Mouse (Mus musculus) heart, embryonic 14.5 days (tissue): ENCODE measurements around the gene Olfr199. TPM values are rescaled to one million over a fixed set of nuclear protein-coding genes. Genes with fewer than 3 reads are reported as not detected.
"Not testable (repeated sequence)": the region's sequence is repeated elsewhere in the genome, so short reads cannot be mapped to it uniquely, and the experiment has no call there.

Experiments
- ATAC-seq: fragments of 200-750 bp; cut with Nextera tagmentation; 2 replicates; pipeline ENCODE4 v1.8.0; 2017; ENCODE audit warnings: low read depth, moderate TSS enrichment; ENCODE audit not compliant: insufficient number of reproducible peaks, insufficient read depth, low FRiP score
- H3K27ac ChIP-seq, 2 experiments: fragments of 200-500 bp in 1 of 2; fragments of 300-500 bp in 1 of 2; sonication (generic) in 1 of 2; replicated peaks in 1 of 2; 2 replicates each; pipeline ENCODE4 v1.5.1; 2012 to 2014; ENCODE audit warnings: low read depth in 2 of 2, low read length in 2 of 2, control low read depth in 1 of 2, mild to moderate bottlenecking in 1 of 2, mixed read lengths in 1 of 2; ENCODE audit not compliant: control insufficient read depth in 1 of 2, insufficient read depth in 1 of 2
- H3K27me3 ChIP-seq: fragments of 300-500 bp; sonication (generic); 2 replicates; pipeline ENCODE4 v1.6.1; 2014; ENCODE audit warnings: mild to moderate bottlenecking, low read length, control low read depth; ENCODE audit not compliant: control insufficient read depth, insufficient read depth
- H3K36me3 ChIP-seq: fragments of 300-500 bp; sonication (generic); 2 replicates; pipeline ENCODE4 v1.6.1; 2014; ENCODE audit warnings: mild to moderate bottlenecking, control low read depth, low read length, mixed read lengths; ENCODE audit not compliant: control insufficient read depth, insufficient read depth
- H3K4me1 ChIP-seq, 2 experiments: fragments of 200-500 bp in 1 of 2; fragments of 300-500 bp in 1 of 2; sonication (generic) in 1 of 2; 2 replicates each; pipeline ENCODE4 v1.6.1; 2012 to 2014; ENCODE audit warnings: low read length in 2 of 2, control low read depth in 1 of 2, mixed read lengths in 1 of 2; ENCODE audit not compliant: control insufficient read depth in 2 of 2, insufficient read depth in 2 of 2
- H3K4me2 ChIP-seq: fragments of 300-500 bp; sonication (generic); 2 replicates; pipeline ENCODE4 v1.6.1; 2014; ENCODE audit warnings: mild to moderate bottlenecking, low read length
- H3K4me3 ChIP-seq, 2 experiments: fragments of 200-500 bp in 1 of 2; fragments of 300-500 bp in 1 of 2; sonication (generic) in 1 of 2; 2 replicates each; pipeline ENCODE4 v1.5.1; 2012 to 2014; ENCODE audit warnings: low read length in 2 of 2, mild to moderate bottlenecking in 2 of 2, control low read depth in 1 of 2, low read depth in 1 of 2, moderate library complexity in 1 of 2; ENCODE audit not compliant: control insufficient read depth in 1 of 2, insufficient read depth in 1 of 2
- H3K9ac ChIP-seq: fragments of 300-500 bp; sonication (generic); 2 replicates; pipeline ENCODE4 v1.6.1; 2014; ENCODE audit warnings: mild to moderate bottlenecking, low read length
- H3K9me3 ChIP-seq: fragments of 300-500 bp; sonication (generic); 2 replicates; pipeline ENCODE4 v1.6.1; 2016; ENCODE audit warnings: low read length, control low read depth; ENCODE audit not compliant: control insufficient read depth
- WGBS: fragments of 180-500 bp; shearing (Covaris S2); extraction: QIAGEN DNeasy Blood & Tissue Kit; methylation state at CpG from one replicate; pipeline ENCODE4 v1.1.7; 2014; 5-methylcytosine and 5-hydroxymethylcytosine counted together
- polyA plus RNA-seq: library from polyadenylated mRNA; unstranded; fragments of >200 nt; fragmentation: Nextera tagmentation; extraction: Ambion mirVana; gene quantifications from 2 replicates; pipeline ENCODE4 v1.2.1, GENCODE M21; 2014

The Olfr199 gene
- not detected in 2 replicates for polyA plus RNA-seq

GRCm38 (mm10) chr16:59219667-59220066 lies at the start of gene Olfr199:
Olfr199 (minus strand) TSS chr16:59219767.
- not testable (repeated sequence) for H3K36me3 ChIP-seq, H3K9ac ChIP-seq, H3K4me2 ChIP-seq, H3K9me3 ChIP-seq, H3K27ac ChIP-seq, H3K4me1 ChIP-seq, ATAC-seq, H3K4me3 ChIP-seq, H3K27me3 ChIP-seq
- 51% methylated on average over 1 of the region's 1 CpGs for WGBS

GRCm38 (mm10) chr16:59269097-59269496 lies 49.5 kb upstream of the Olfr199 start:
- not testable (repeated sequence) for H3K27me3 ChIP-seq, H3K36me3 ChIP-seq, H3K9me3 ChIP-seq, H3K27ac ChIP-seq, H3K4me1 ChIP-seq, H3K4me3 ChIP-seq, ATAC-seq, H3K9ac ChIP-seq, H3K4me2 ChIP-seq
- 64% methylated on average over 4 of the region's 4 CpGs for WGBS

GRCm38 (mm10) chr16:59249684-59250083 lies 30.1 kb upstream of the Olfr199 start:
- Histone ChIP-seq H3K9me3 (peaks cover 3% of the 10 kb centered on the region; the same call in 1 of the 2 replicates), H3K9ac (no peak overlapping the region), H3K4me3 (no peak overlapping the region), H3K27ac (no peak overlapping the region), H3K4me2 (no peak overlapping the region), H3K4me1 (no peaks in the 10 kb centered on the region), H3K27me3 (no peaks in the 10 kb centered on the region), H3K36me3 (no peaks in the 10 kb centered on the region)
- ATAC-seq: no peak
- 76% methylated on average over 17 of the region's 17 CpGs for WGBS

- not testable (repeated sequence) for H3K9me3 ChIP-seq, H3K27ac ChIP-seq, H3K4me2 ChIP-seq, H3K4me3 ChIP-seq, H3K36me3 ChIP-seq, H3K9ac ChIP-seq, ATAC-seq, H3K27me3 ChIP-seq, H3K4me1 ChIP-seq
- WGBS: 55% methylated on average over 3 of the region's 3 CpGs
Measured at GRCm38 (mm10) chr16:59217861-59218260, 1.7 kb downstream of the Olfr199 start.

DNA sequence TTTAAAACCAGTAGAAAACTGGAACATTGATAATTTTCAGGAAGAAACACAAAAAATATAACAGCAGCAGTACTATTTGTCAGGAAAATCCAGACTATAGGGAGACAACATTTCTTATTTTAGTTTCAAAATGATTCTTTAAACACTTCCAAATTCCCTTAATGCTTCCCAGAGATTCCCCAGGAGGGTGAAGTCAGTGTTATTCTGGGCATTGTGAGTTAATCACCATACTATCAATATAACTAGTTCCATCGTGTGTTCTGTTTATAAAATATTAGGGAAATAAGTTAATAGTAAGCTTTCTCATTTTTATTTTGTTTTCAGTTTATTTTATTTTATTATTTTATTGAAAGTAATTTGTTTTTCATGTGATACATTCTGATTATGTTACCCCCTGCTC lies 16.1 kb downstream of the Olfr199 start, which contains the start of gene Olfr198:
TSS of gene Olfr198 (minus strand) at position 101 of the 400 bp plus-strand sequence.
- not testable (repeated sequence) for H3K9ac ChIP-seq, H3K4me2 ChIP-seq, ATAC-seq, H3K4me1 ChIP-seq, H3K4me3 ChIP-seq, H3K36me3 ChIP-seq, H3K27ac ChIP-seq, H3K27me3 ChIP-seq, H3K9me3 ChIP-seq
- WGBS: 40% methylated on average over 1 of the region's 1 CpGs

- WGBS: 63% methylated on average over 3 of the region's 3 CpGs
- H3K4me2 ChIP-seq: no peak within 1 kb of the TSS
- no peak within 1 kb of the TSS for H3K4me3 ChIP-seq
Measured at GRCm38 (mm10) chr16:59170354-59170753, 49.2 kb downstream of the Olfr199 start, which contains the start of gene Olfr196. Olfr196 (minus strand) TSS chr16:59170454.

More at GRCm38 (mm10) chr16:59170354-59170753, 49.2 kb downstream of the Olfr199 start, which contains the start of gene Olfr196:
- Histone ChIP-seq H3K27ac (no peak within 1 kb of the TSS), H3K27me3 (no peaks in the 10 kb centered on the region), H3K9me3 (peaks cover 6% of the 10 kb centered on the region), H3K36me3 (no peaks in the 10 kb centered on the region), H3K9ac (no peak within 1 kb of the TSS), H3K4me1 (no peaks in the 10 kb centered on the region)
- ATAC-seq: no peak

Other genes with a start within 250 kb of the Olfr199 start
- not detected in 2 replicates for gene Olfr183, start 224.4 kb downstream of the Olfr199 start, polyA plus RNA-seq
- gene Olfr186, start 189.5 kb downstream of the Olfr199 start, polyA plus RNA-seq: not detected in 2 replicates
- not detected in 2 replicates for gene Olfr187, start 180.0 kb downstream of the Olfr199 start, polyA plus RNA-seq
- not detected in 2 replicates for gene Olfr190, start 141.8 kb downstream of the Olfr199 start, polyA plus RNA-seq
- gene Olfr191, start 129.9 kb downstream of the Olfr199 start, polyA plus RNA-seq: not detected in 2 replicates
- gene Olfr193, start 107.9 kb downstream of the Olfr199 start, polyA plus RNA-seq: not detected in 2 replicates
- not detected in 2 replicates for gene Olfr194, start 98.7 kb downstream of the Olfr199 start, polyA plus RNA-seq
- not detected in 2 replicates for gene Olfr195, start 72.7 kb downstream of the Olfr199 start, polyA plus RNA-seq
- gene Olfr196, start 49.3 kb downstream of the Olfr199 start, polyA plus RNA-seq: not detected in 2 replicates
- gene Olfr198, start 16.2 kb downstream of the Olfr199 start, polyA plus RNA-seq: not detected in 2 replicates
- gene Olfr201, start 52.9 kb upstream of the Olfr199 start, polyA plus RNA-seq: not detected in 2 replicates
- gene Olfr202, start 67.0 kb upstream of the Olfr199 start, polyA plus RNA-seq: not detected in 2 replicates
- gene Olfr203, start 79.1 kb upstream of the Olfr199 start, polyA plus RNA-seq: not detected in 2 replicates
- not detected in 2 replicates for gene Olfr204, start 98.5 kb upstream of the Olfr199 start, polyA plus RNA-seq
- gene Olfr205, start 111.4 kb upstream of the Olfr199 start, polyA plus RNA-seq: not detected in 2 replicates
- not detected in 2 replicates for gene Olfr206, start 129.5 kb upstream of the Olfr199 start, polyA plus RNA-seq
- gene Olfr209, start 144.2 kb upstream of the Olfr199 start, polyA plus RNA-seq: not detected in 2 replicates
- not detected in 2 replicates for gene Gabrr3, start 187.6 kb upstream of the Olfr199 start, polyA plus RNA-seq